Mouse (Mus musculus): ENCODE data around the gene Cldn9. TPM values are rescaled to one million over a fixed set of nuclear protein-coding genes. Genes with fewer than 3 reads are reported as not detected.

Gene Cldn9
- polyA plus RNA-seq, 1 experiment from 2014 or later: 1.3 TPM

GRCm38 (mm10) chr17:23675564-23676281, 8.1 kb downstream of the Cldn9 start:
- peak overlapping the region; percentile 68 for H3K4me3 ChIP-seq (replicated peaks; ENCODE audit: low read length)
- peaks cover 16% of the 10 kb centered on the region; the same call in 1 of the 2 replicates for H3K27me3 ChIP-seq (ENCODE audit: control insufficient read depth, insufficient read depth, low read length)
- no peaks in the 10 kb centered on the region for H3K9me3 ChIP-seq (replicated peaks; ENCODE audit: control insufficient read depth, low read length)
- H3K36me3 ChIP-seq (ENCODE audit: control insufficient read depth, insufficient read depth, low read length): no peaks in the 10 kb centered on the region
- ATAC-seq (ENCODE audit: insufficient read depth, low FRiP score): no peak
- peak overlapping the region; percentile 91 for H3K27ac ChIP-seq (ENCODE audit: low read length)
- H3K9ac ChIP-seq (ENCODE audit: low read length): peak overlapping the region; percentile 76
- whole genome bisulfite sequencing: 11% methylated on average over 15 of the region's 15 CpGs
- H3K4me1 ChIP-seq (ENCODE audit: control insufficient read depth, insufficient read depth, low read length): peaks cover 37% of the 10 kb centered on the region
- peak overlapping the region; percentile 97 for H3K4me2 ChIP-seq (ENCODE audit: low read depth, low read length)

- peak overlapping the region; percentile 78 for H3K4me3 ChIP-seq (replicated peaks; ENCODE audit: low read length)
- no peak for ATAC-seq (ENCODE audit: insufficient read depth, low FRiP score)
- peaks cover 13% of the 10 kb centered on the region; the same call in 1 of the 2 replicates for H3K27me3 ChIP-seq (ENCODE audit: control insufficient read depth, insufficient read depth, low read length)
- peaks cover 37% of the 10 kb centered on the region for H3K4me1 ChIP-seq (ENCODE audit: control insufficient read depth, insufficient read depth, low read length)
- H3K36me3 ChIP-seq (ENCODE audit: control insufficient read depth, insufficient read depth, low read length): no peaks in the 10 kb centered on the region
- peak overlapping the region; percentile 91 for H3K27ac ChIP-seq (ENCODE audit: low read length)
- WGBS: 23% methylated on average over 5 of the region's 5 CpGs
- H3K9ac ChIP-seq (ENCODE audit: low read length): peak overlapping the region; percentile 76; the same call in 1 of the 2 replicates
- no peaks in the 10 kb centered on the region for H3K9me3 ChIP-seq (replicated peaks; ENCODE audit: control insufficient read depth, low read length)
- H3K4me2 ChIP-seq (ENCODE audit: low read depth, low read length): peak overlapping the region; percentile 97
These were observed 8.7 kb downstream of the Cldn9 start for GRCm38 (mm10) chr17:23675127-23675526.

GRCm38 (mm10) chr17:23674271-23674952, 9.4 kb downstream of the Cldn9 start:
- Histone ChIP-seq H3K27ac (ENCODE audit: low read length) (peak overlapping the region; percentile 91), H3K4me1 (ENCODE audit: control insufficient read depth, insufficient read depth, low read length) (peaks cover 37% of the 10 kb centered on the region), H3K4me2 (ENCODE audit: low read depth, low read length) (peak overlapping the region; percentile 97), H3K9me3 (replicated peaks; ENCODE audit: control insufficient read depth, low read length) (no peaks in the 10 kb centered on the region), H3K9ac (ENCODE audit: low read length) (peak overlapping the region; percentile 81), H3K27me3 (ENCODE audit: control insufficient read depth, insufficient read depth, low read length) (peaks cover 6% of the 10 kb centered on the region; the same call in 1 of the 2 replicates), H3K36me3 (ENCODE audit: control insufficient read depth, insufficient read depth, low read length) (no peaks in the 10 kb centered on the region), H3K4me3 (replicated peaks; ENCODE audit: low read length) (peak overlapping the region; percentile 78)
- WGBS: 30% methylated on average over 9 of the region's 9 CpGs
- no peak for ATAC-seq (ENCODE audit: insufficient read depth, low FRiP score)

DNA sequence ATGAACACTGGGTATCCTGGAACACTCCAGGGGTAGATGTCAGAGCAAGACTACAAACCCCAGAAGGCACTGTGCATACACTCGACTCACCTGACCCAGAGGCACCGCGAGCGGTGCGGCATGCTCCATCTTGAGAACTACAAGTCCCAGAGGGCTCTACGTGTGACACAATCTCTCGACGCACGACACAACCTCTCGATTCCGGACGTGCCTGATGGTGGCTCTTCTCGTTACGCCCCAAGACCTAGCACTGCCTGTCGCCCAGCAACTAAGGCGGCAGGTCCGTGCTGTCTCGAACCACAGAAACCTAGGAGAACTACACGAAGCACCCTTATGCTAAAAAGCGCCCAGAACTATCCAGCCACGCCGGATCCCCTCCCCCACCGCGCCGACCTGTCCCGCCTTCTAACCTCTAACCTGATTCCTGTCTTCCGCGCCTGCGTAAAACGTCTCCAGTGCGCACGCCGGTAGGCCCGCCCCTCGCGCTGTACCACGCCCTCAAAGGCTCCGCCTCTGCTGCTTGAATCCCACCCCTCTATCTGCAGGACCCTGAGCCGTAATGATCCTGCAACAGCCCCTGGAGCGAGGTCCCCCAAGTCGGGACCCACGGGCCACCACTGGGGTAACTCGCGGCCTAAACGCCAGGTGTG, 10.3 kb downstream of the Cldn9 start, which contains the start of the genes Hcfc1r1 and Thoc6:
Gene Hcfc1r1 (plus strand): TSS at position 173 of the 650 bp plus-strand sequence.
Gene Thoc6 (minus strand): TSS at position 459 of the 650 bp plus-strand sequence.
- H3K27me3 ChIP-seq (ENCODE audit: control insufficient read depth, insufficient read depth, low read length): no peaks in the 10 kb centered on the region
- under 1% methylated on average over 45 of the region's 45 CpGs for WGBS
- ATAC-seq (ENCODE audit: insufficient read depth, low FRiP score): peak; percentile 91
- no peaks in the 10 kb centered on the region for H3K9me3 ChIP-seq (replicated peaks; ENCODE audit: control insufficient read depth, low read length)
- H3K27ac ChIP-seq (ENCODE audit: low read length): peak within 1 kb of the TSS; percentile 91
- H3K4me1 ChIP-seq (ENCODE audit: control insufficient read depth, insufficient read depth, low read length): peaks cover 37% of the 10 kb centered on the region
- peaks cover 8% of the 10 kb centered on the region; the same call in 1 of the 2 replicates for H3K36me3 ChIP-seq (ENCODE audit: control insufficient read depth, insufficient read depth, low read length)
- peak within 1 kb of the TSS; percentile 78 for H3K4me3 ChIP-seq (replicated peaks; ENCODE audit: low read length)
- peak within 1 kb of the TSS; percentile 97 for H3K4me2 ChIP-seq (ENCODE audit: low read depth, low read length)
- peak within 1 kb of the TSS; percentile 81 for H3K9ac ChIP-seq (ENCODE audit: low read length)

- H3K4me2 ChIP-seq (ENCODE audit: low read depth, low read length): peak overlapping the region; percentile 97
- peak overlapping the region; percentile 81; the same call in 1 of the 2 replicates for H3K9ac ChIP-seq (ENCODE audit: low read length)
- no peaks in the 10 kb centered on the region for H3K9me3 ChIP-seq (replicated peaks; ENCODE audit: control insufficient read depth, low read length)
- H3K4me1 ChIP-seq (ENCODE audit: control insufficient read depth, insufficient read depth, low read length): peaks cover 35% of the 10 kb centered on the region
- H3K4me3 ChIP-seq (replicated peaks; ENCODE audit: low read length): peak overlapping the region; percentile 78
- H3K36me3 ChIP-seq (ENCODE audit: control insufficient read depth, insufficient read depth, low read length): peaks cover 8% of the 10 kb centered on the region; the same call in 1 of the 2 replicates
- no peak overlapping the region for H3K27ac ChIP-seq (ENCODE audit: low read length)
- no peaks in the 10 kb centered on the region for H3K27me3 ChIP-seq (ENCODE audit: control insufficient read depth, insufficient read depth, low read length)
- no peak for ATAC-seq (ENCODE audit: insufficient read depth, low FRiP score)
- WGBS: 50% methylated on average over 3 of the region's 3 CpGs
These were observed 11.1 kb downstream of the Cldn9 start for GRCm38 (mm10) chr17:23672761-23673160.

- no peaks in the 10 kb centered on the region for H3K9me3 ChIP-seq (replicated peaks; ENCODE audit: control insufficient read depth, low read length)
- peaks cover 8% of the 10 kb centered on the region for H3K36me3 ChIP-seq (ENCODE audit: control insufficient read depth, insufficient read depth, low read length)
- H3K27me3 ChIP-seq (ENCODE audit: control insufficient read depth, insufficient read depth, low read length): no peaks in the 10 kb centered on the region
- no peak overlapping the region for H3K4me2 ChIP-seq (ENCODE audit: low read depth, low read length)
- no peak overlapping the region for H3K4me3 ChIP-seq (replicated peaks; ENCODE audit: low read length)
- WGBS: 80% methylated on average over 3 of the region's 3 CpGs
- peaks cover 32% of the 10 kb centered on the region for H3K4me1 ChIP-seq (ENCODE audit: control insufficient read depth, insufficient read depth, low read length)
- H3K9ac ChIP-seq (ENCODE audit: low read length): no peak overlapping the region
- ATAC-seq (ENCODE audit: insufficient read depth, low FRiP score): no peak
- no peak overlapping the region for H3K27ac ChIP-seq (ENCODE audit: low read length)
These were observed 12.3 kb downstream of the Cldn9 start for GRCm38 (mm10) chr17:23671519-23671918.

DNA sequence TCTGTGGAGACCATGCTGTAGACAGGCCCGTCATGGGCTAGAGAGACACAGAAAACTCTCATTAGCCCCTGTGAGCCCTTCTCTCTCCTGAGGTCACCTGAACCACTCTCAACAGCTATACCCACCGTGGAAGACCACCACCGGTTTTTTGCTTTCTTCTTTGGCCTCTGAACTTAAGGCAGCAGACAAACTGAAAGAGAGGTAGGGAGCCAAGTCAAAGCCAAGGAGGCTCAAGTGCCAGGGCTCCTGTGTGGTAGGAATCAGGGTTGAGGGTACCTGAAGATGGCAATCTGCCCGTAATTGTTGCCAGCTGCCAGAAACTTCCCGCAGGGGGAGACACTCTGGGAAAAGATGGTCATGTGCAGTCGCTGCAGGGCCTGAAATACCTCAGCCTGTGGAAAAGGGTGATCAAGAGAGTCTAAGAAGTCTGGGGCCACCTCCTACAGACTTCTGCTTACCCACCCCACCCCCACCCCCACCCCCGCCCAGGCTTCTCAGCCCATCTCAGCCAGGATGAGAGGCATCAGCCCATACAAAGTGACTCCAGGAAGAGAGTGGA, 13.2 kb downstream of the Cldn9 start:
- Histone ChIP-seq H3K4me3 (replicated peaks; ENCODE audit: low read length) (no peak overlapping the region), H3K27ac (ENCODE audit: low read length) (no peak overlapping the region), H3K36me3 (ENCODE audit: control insufficient read depth, insufficient read depth, low read length) (peaks cover 8% of the 10 kb centered on the region), H3K4me1 (ENCODE audit: control insufficient read depth, insufficient read depth, low read length) (peaks cover 23% of the 10 kb centered on the region), H3K4me2 (ENCODE audit: low read depth, low read length) (no peak overlapping the region), H3K9me3 (replicated peaks; ENCODE audit: control insufficient read depth, low read length) (no peaks in the 10 kb centered on the region), H3K9ac (ENCODE audit: low read length) (no peak overlapping the region), H3K27me3 (ENCODE audit: control insufficient read depth, insufficient read depth, low read length) (no peaks in the 10 kb centered on the region)
- WGBS: 86% methylated on average over 7 of the region's 7 CpGs
- ATAC-seq (ENCODE audit: insufficient read depth, low FRiP score): no peak

DNA sequence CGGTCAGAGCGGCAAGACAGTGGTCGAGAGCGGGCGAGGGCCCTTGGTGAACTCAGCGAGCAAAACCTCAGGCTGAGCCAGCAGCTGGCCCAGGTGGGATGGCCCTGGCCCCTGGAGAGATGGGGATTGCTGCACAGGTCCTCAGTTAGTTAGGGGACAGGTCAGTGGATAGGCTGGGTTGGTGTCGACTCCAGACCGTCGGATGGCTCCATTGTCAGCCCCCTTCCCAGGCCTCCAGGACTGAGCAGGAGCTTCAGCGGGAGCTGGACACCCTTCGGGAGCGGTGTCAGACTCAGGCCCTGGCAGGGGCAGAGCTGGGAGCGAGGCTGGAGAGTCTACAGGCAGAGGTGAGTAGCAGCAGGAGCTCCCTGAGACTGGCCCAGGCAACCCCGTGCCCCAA, 18.3 kb downstream of the Cldn9 start:
- WGBS: 82% methylated on average over 14 of the region's 14 CpGs
- no peak overlapping the region for H3K4me3 ChIP-seq (replicated peaks; ENCODE audit: low read length)
- H3K36me3 ChIP-seq (ENCODE audit: control insufficient read depth, insufficient read depth, low read length): peaks cover 8% of the 10 kb centered on the region
- peaks cover 7% of the 10 kb centered on the region; the same call in 1 of the 2 replicates for H3K27me3 ChIP-seq (ENCODE audit: control insufficient read depth, insufficient read depth, low read length)
- ATAC-seq (ENCODE audit: insufficient read depth, low FRiP score): no peak
- H3K9me3 ChIP-seq (replicated peaks; ENCODE audit: control insufficient read depth, low read length): no peaks in the 10 kb centered on the region
- no peak overlapping the region for H3K27ac ChIP-seq (ENCODE audit: low read length)
- no peak overlapping the region for H3K9ac ChIP-seq (ENCODE audit: low read length)
- no peaks in the 10 kb centered on the region for H3K4me1 ChIP-seq (ENCODE audit: control insufficient read depth, insufficient read depth, low read length)
- H3K4me2 ChIP-seq (ENCODE audit: low read depth, low read length): no peak overlapping the region
